Mouse (Mus musculus) liver (tissue): Measurements from ENCODE around the gene Phf21a.

Experiments used
- DNase-seq: peaks from one replicate; pipeline ENCODE4 v3.0.0-alpha.2; 2020; ENCODE audit warnings: mixed read lengths

Gene Phf21a

GRCm38 (mm10) chr2:92092817-92093216, at the start of gene Phf21a:
Gene Phf21a (plus strand): TSS chr2:92093117.
- no peak for DNase-seq

DNA sequence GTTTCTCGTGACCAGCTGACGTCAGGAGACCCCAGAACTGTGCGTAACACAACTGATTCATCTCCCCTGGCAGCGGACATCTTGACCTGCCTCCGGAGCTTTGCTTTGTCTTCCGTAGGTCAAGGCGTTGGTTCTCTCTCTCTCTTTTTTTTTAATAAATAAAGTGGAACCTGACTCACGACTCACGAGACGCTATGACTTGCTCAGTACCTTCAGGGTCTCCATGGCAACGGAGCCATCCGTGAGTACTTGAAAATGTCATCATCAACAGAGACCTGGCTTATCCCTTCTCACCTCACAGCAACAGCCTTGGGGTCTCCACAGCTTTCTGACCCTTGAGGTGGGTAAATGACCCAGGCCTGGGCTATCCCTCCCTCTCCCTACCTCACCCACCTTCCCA, 49.6 kb upstream of the Phf21a start:
- DNase-seq = no peak

GRCm38 (mm10) chr2:92047601-92048000, 45.3 kb upstream of the Phf21a start:
- peak; percentile 31 for DNase-seq

DNA sequence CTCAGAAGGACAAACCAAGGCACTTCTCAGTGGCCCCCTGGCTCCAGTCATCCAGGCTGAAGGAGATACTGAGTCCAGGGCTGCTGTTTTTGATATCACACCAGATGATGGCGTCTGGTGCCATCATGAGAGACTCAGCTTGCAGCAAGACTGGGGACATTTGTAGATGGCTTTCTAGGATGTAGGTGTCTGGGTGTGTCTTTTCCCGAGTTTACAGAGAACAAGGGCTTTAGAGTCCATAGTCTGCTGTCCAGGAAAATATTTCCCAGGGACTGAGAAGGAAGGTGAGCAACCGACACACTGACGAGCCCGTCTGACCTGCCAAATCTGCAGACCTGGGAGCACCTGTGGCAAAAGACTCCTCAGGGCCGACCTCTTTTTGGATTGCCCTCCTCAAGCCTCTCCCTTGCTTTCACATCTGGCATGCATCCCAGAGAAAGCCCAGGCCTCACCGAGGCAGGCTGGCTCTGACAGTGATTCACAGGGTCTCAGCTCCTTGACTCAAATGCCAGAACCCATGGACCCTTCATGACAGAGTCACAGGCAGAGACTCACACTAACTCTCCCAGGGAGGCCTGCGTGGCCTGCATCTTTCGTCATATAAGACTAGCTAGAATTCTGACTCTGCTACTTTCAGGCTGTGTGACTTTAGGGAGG, 44.8 kb upstream of the Phf21a start:
- no peak for DNase-seq

- DNase-seq = no peak
Observed at GRCm38 (mm10) chr2:92052188-92052587, 40.7 kb upstream of the Phf21a start.

DNA sequence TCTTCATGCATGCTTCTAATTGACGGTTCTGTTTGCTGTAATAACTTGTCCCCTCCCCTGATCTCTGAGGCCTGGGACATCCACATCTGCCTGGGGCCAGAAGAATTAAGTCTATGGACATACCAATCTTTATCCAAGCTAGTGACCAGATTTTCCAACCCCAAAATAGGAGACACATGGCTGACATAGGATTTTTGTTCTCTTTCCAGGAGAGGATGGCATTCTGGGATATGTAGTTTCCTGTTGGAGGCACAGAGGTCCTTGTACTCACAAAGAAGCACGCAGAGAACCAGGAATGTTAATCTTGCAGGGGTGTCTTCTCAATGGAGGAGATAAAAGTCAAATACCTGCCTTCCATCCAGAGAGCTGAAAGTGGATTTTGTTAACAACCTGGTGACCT, 40.2 kb upstream of the Phf21a start:
- DNase-seq = no peak

DNA sequence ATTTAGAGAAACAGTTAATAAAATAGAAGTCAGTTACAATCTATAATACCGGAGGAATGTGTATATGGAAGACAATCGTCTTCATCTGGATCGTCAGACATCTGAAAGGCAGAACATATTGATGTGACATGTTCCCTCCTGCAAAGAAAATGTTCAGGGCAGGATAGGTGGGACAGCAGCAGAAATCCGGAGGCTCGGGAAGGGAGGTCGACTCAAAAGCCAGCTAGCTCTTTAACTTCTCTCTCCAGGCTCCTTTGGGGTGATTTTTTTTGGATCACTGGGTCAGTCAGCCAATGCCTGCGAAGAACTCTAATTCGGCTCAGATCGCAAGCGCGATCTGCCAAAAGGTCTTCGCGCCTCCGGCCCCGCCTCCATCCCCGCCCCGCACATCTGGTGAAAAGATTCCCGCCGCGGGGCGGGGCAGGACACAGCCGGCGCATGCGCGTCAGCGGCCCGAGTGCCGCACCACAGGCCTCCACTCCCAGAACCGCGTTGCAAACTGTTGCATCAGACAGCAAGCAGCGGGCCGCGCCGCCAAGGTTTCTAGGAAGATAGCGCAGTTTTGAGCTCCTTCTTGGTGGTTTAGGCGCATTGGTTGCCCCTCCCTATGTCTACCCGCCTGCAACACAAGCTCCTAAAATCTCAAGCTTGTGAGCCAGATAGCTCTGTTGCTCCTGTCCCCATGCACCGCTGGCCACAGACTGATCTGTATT, 37.7 kb upstream of the Phf21a start:
- DNase-seq = peak; percentile 89

GRCm38 (mm10) chr2:92055831-92056236, 37.1 kb upstream of the Phf21a start:
- peak; percentile 58 for DNase-seq

- no peak for DNase-seq
Observed at GRCm38 (mm10) chr2:92056760-92057159, 36.2 kb upstream of the Phf21a start.

DNA sequence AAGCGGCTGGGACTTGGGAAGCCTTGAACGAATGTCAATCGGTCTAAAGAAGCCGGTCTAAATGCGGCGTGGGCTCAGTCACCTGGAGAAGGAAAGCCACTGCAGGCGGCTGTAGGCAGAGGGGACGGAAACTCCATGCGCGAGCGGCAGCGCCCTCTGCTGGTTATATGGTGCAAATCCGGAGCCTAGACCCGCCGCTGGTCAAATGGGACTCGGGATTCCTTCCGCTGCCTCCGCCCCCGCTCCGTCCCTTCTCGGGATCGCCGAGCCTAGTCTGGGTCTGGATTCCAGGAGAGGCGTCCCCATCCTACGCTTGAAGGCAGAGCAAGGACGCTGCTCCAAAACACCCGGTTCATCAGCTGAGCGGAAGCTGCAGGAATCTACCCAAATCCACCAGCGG, 34.4 kb upstream of the Phf21a start:
- DNase-seq = peak; percentile 83

GRCm38 (mm10) chr2:92058936-92059335, 34.0 kb upstream of the Phf21a start:
- no peak for DNase-seq

DNA sequence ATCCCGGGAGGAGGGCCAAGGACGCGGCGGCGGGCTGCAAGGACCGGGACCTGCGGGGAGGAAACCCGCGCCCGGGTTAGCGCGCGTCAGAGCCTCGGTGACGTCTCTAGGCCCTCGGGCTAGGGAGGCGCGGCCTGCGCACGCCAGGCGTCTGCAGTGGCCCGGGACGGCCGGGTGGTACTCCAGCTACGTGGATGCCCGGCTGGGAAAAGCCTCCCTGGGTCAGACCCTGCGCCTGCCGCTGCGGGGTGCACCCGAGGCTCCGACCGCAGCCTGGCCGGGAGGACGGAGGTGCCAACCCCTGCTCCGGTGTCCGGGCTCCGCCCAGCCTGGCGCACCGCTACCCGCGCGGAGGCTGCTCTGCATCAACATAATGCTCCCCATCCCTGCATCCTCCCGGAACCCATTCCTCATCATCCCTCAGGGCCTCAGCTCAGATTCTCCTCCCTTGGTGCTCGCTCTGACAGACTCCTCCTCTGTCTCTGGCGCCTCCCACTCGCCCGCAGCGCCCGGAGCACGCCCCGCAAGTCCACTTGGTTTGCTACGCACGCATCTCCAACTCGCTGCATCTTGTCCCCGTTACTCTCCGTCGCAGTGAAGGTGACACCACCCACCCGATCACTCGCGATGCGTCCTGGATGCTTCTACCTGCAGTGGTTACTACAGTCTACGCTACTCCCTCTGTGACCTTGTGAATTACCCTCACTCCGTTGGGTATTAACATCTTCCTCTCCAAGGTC, 33.3 kb upstream of the Phf21a start:
- peak; percentile 20 for DNase-seq

GRCm38 (mm10) chr2:92060291-92060690, 32.6 kb upstream of the Phf21a start:
- DNase-seq = no peak

- DNase-seq = no peak
Observed at GRCm38 (mm10) chr2:92061337-92061736, 31.6 kb upstream of the Phf21a start.

GRCm38 (mm10) chr2:92063106-92063505, 29.8 kb upstream of the Phf21a start:
- no peak for DNase-seq

GRCm38 (mm10) chr2:92065269-92065888, 27.5 kb upstream of the Phf21a start:
- no peak for DNase-seq

GRCm38 (mm10) chr2:92065938-92066337, 27.0 kb upstream of the Phf21a start:
- no peak for DNase-seq

DNA sequence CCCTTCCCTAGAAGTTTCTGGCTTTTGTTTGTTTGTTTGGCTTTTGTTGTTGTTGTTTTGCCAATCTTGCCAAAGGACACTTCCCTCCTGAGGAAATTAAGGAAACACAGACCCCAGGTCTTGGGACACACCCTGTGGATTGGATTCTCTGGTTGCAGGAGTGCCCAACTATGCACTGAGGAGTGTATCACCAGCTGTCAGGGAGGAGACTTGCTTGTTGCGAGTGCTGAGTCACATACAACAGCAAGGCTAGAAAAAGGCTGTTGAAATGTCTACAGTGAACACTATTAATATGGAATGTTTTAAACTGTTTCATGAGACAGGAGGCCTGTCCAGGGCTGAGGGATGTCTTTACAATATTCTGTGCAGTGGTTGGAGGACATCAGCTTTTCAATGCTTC, 26.0 kb upstream of the Phf21a start:
- no peak for DNase-seq

- no peak for DNase-seq
Observed at GRCm38 (mm10) chr2:92067600-92067999, 25.3 kb upstream of the Phf21a start.

- DNase-seq = no peak
Observed at GRCm38 (mm10) chr2:92069630-92070029, 23.3 kb upstream of the Phf21a start.

- no peak for DNase-seq
Observed at GRCm38 (mm10) chr2:92071143-92071542, 21.8 kb upstream of the Phf21a start.

DNA sequence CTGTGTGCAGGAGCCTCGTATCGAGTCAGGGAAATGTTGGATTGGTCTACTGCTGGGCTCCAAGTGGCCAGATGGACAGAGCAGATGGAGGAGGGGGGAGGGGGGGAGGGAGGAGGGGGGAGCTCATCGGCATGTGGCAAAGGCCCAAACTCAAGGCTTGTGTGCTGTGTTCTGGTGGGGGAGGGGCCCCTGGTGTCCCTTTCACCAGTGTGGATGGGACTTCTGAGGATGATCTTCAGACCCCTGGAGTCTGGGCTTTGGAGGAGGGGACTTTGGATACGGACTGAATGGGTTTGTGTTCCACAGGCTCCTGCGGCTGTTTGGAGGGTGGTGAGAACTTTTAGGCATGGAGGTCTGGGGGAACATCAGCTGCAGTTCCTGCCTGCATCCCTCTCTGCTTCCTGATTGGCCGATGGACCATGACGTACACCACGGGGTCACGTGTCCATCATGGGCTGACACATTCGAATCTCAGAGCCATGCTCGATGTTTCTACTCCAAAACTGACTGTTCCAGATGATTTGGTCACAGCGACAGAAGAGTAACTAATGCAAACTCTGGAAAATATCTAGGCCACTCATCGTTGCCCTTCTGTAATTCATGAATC, 16.7 kb upstream of the Phf21a start:
- DNase-seq = no peak

DNA sequence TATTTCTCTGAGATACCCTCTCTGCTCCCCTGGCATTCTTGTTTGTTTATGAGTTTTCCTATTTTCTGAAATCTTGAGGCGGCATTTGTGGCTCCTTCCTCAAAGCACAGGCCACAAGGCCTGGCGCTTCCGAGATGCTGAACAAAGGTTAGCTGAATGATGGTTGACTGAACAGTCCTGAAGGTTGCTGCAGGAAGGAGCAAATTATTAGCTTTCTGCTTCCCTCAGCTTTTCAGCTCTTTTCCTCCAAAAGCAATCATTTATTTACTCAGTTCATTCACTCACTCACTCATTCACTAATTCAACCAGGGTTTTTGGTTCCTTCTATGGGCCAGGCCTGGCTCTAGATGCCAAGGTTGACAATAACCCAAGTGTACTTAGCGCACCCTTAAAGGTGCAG, 10.7 kb upstream of the Phf21a start:
- DNase-seq = no peak
